Mouse (Mus musculus): ENCODE measurements at regions not wholly inside any gene's neighbourhood (a gene's known extent, or its start where the extent isn't known, plus 50 kb on each side); places are given as distances from the start of the nearest gene placed in this dataset.

DNA sequence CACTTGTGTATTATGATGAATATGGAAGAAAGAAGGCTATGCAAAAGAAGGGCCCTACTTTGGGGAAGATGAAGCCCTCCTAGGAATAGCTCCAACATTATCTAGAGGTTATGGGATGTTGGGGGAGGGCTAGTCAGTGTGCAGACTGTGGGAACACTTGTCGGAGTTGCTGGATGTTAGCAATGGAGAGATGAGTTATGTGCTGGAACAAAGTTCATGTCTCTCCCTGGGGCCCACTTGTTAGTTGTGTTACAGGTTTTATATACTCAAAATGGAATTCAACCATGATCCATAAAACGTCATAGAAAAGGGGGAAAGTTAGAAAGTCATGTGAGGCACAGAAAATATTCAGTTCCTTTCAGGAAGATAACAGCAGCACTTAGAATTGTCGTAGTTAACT, 115.0 kb downstream of the Postn start:
- H3K4me3 ChIP-seq (ENCODE audit: low read depth, low read length): no peak overlapping the region
- H3K27me3 ChIP-seq (ENCODE audit: insufficient read depth, low read length): no peaks in the 10 kb centered on the region
- H3K36me3 ChIP-seq (replicated peaks): no peaks in the 10 kb centered on the region
- no peaks in the 10 kb centered on the region for H3K4me1 ChIP-seq (ENCODE audit: insufficient read depth, low read depth, low read length)
- peaks cover 13% of the 10 kb centered on the region for H3K9me3 ChIP-seq (replicated peaks)
- ATAC-seq (ENCODE audit: extremely low read depth, insufficient number of reproducible peaks, low FRiP score, poor library complexity, severe bottlenecking) (no peak), DNase-seq (ENCODE audit: low spot score) (no peak)
- no peak for TF ChIP-seq CTCF (IDR thresholded peaks at IDR 0.05; ENCODE audit: low read depth, low read length)
- no peak for TF ChIP-seq GATA1 (IDR thresholded peaks at IDR 0.05; ENCODE audit: borderline replicate concordance, low read length)
- no peak for TF ChIP-seq TAL1 (conservative IDR thresholded peaks at IDR 0.05; ENCODE audit: low read depth, low read length)
- no peak for TF ChIP-seq POLR2AphosphoS5 (IDR thresholded peaks at IDR 0.05; ENCODE audit: insufficient replicate concordance, low read depth, low read length)
- TF ChIP-seq GATA2 (IDR thresholded peaks at IDR 0.05; ENCODE audit: borderline replicate concordance, low read depth, low read length): no peak

DNA sequence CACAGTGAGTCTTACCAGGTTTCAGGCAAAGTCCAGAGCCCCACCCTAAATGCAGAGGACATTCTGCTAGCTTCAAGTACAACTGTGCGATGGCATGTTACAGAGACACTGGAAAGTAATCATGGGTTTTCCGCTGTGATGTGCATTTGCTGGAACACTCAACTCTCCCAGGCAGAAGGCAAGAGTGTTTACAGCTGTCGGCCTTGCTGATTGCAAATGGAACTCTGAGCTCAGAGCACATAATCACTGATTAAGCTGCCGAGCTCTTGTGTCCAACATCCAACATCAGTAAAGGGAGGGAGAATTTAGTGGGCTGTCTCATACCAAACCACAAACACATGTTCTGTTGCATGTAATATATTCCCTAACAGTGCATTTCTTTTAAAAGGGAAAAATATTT, 117.1 kb downstream of the Postn start:
- Histone ChIP-seq H3K36me3 (replicated peaks) (no peaks in the 10 kb centered on the region), H3K27me3 (ENCODE audit: insufficient read depth, low read length) (no peaks in the 10 kb centered on the region), H3K4me1 (ENCODE audit: insufficient read depth, low read depth, low read length) (no peaks in the 10 kb centered on the region), H3K4me3 (ENCODE audit: low read depth, low read length) (no peak overlapping the region), H3K9me3 (replicated peaks) (peaks cover 5% of the 10 kb centered on the region)
- no peak for DNase-seq (ENCODE audit: low spot score)
- ATAC-seq (ENCODE audit: extremely low read depth, insufficient number of reproducible peaks, low FRiP score, poor library complexity, severe bottlenecking): no peak
- no peak for TF ChIP-seq GATA1 (IDR thresholded peaks at IDR 0.05; ENCODE audit: borderline replicate concordance, low read length)
- TF ChIP-seq TAL1 (conservative IDR thresholded peaks at IDR 0.05; ENCODE audit: low read depth, low read length): no peak

DNA sequence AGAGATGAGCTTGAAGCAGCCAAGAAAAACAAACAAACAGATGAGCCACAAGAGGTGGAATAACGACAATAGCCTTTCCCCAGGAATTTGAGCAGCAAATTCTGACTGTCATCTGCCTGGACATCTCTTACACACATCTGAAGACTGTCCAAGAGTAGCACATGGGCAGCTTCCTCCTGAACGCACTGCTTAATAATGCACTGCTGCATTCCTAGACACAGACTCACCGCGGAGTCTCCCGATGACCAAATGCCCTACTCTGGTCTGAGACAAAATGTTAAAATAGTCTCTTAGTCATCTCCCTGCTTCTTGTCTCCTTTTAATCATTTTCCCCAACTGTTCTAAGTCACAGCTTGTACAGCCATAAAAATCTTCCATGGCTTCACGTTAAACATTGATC, 119.3 kb downstream of the Postn start:
- Histone ChIP-seq H3K4me3 (ENCODE audit: low read depth, low read length) (no peak overlapping the region), H3K36me3 (replicated peaks) (no peaks in the 10 kb centered on the region), H3K27me3 (ENCODE audit: insufficient read depth, low read length) (no peaks in the 10 kb centered on the region), H3K9me3 (replicated peaks) (peaks cover 10% of the 10 kb centered on the region), H3K4me1 (ENCODE audit: insufficient read depth, low read depth, low read length) (no peaks in the 10 kb centered on the region)
- TF ChIP-seq GATA1 (IDR thresholded peaks at IDR 0.05; ENCODE audit: borderline replicate concordance, low read length): no peak
- TF ChIP-seq GATA2 (IDR thresholded peaks at IDR 0.05; ENCODE audit: borderline replicate concordance, low read depth, low read length): no peak
- TF ChIP-seq TAL1 (conservative IDR thresholded peaks at IDR 0.05; ENCODE audit: low read depth, low read length): no peak
- no peak for TF ChIP-seq POLR2AphosphoS5 (IDR thresholded peaks at IDR 0.05; ENCODE audit: insufficient replicate concordance, low read depth, low read length)
- TF ChIP-seq CTCF (IDR thresholded peaks at IDR 0.05; ENCODE audit: low read depth, low read length): no peak
- no peak for DNase-seq (ENCODE audit: low spot score)
- ATAC-seq (ENCODE audit: extremely low read depth, insufficient number of reproducible peaks, low FRiP score, poor library complexity, severe bottlenecking): no peak

DNA sequence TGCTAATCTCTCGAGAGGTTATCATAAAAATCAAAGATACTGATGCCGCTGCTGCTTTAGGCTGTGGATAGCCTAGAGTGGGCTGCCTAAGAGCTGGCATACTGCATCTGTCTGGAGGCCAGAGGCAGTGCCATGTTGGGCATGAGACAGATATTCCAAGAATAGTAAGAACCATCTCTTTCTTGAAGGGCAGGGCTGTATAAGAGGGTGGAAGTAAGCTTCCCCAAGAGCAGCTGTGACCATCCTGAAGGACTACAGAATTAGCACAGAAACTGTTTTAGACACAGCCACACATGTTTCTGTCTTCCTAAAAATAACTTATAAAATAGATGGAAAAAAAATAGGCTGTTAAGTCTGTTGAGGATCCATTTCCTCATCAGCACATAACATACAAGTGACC, 126.4 kb downstream of the Postn start:
- Histone ChIP-seq H3K27me3 (ENCODE audit: insufficient read depth, low read length) (no peaks in the 10 kb centered on the region), H3K4me1 (ENCODE audit: insufficient read depth, low read depth, low read length) (no peaks in the 10 kb centered on the region), H3K36me3 (replicated peaks) (no peaks in the 10 kb centered on the region), H3K9me3 (replicated peaks) (peaks cover 10% of the 10 kb centered on the region), H3K4me3 (ENCODE audit: low read depth, low read length) (no peak overlapping the region)
- DNase-seq (ENCODE audit: low spot score) (no peak), ATAC-seq (ENCODE audit: extremely low read depth, insufficient number of reproducible peaks, low FRiP score, poor library complexity, severe bottlenecking) (no peak)
- TF ChIP-seq TAL1 (conservative IDR thresholded peaks at IDR 0.05; ENCODE audit: low read depth, low read length): no peak

DNA sequence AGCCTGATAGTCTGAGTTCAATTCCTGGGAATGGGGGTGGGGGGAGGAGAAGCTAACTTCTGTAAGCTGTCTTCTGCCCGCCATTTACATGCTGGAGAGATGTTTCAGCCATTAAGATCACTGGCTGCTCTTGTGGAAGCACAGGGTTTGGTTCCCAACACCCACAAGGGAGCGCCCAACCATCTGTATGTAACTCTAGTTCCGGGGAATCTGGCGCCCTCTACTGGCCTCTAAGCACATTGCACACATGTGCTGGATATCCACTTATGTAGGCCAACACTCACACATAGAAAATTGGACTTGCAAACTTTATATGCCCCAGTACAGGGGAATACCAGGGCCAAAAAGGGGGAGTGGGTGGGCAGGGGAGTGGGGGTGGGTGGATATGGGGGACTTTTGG, 126.9 kb downstream of the Postn start:
- Histone ChIP-seq H3K27me3 (ENCODE audit: insufficient read depth, low read length) (no peaks in the 10 kb centered on the region), H3K36me3 (replicated peaks) (no peaks in the 10 kb centered on the region), H3K4me3 (ENCODE audit: low read depth, low read length) (no peak overlapping the region), H3K9me3 (replicated peaks) (peaks cover 10% of the 10 kb centered on the region), H3K4me1 (ENCODE audit: insufficient read depth, low read depth, low read length) (no peaks in the 10 kb centered on the region)
- ATAC-seq (ENCODE audit: extremely low read depth, insufficient number of reproducible peaks, low FRiP score, poor library complexity, severe bottlenecking) (no peak), DNase-seq (ENCODE audit: low spot score) (no peak)
- TF ChIP-seq TAL1 (conservative IDR thresholded peaks at IDR 0.05; ENCODE audit: low read depth, low read length) (no peak), GATA2 (IDR thresholded peaks at IDR 0.05; ENCODE audit: borderline replicate concordance, low read depth, low read length) (no peak), GATA1 (IDR thresholded peaks at IDR 0.05; ENCODE audit: borderline replicate concordance, low read length) (no peak), CTCF (IDR thresholded peaks at IDR 0.05; ENCODE audit: low read depth, low read length) (no peak)

DNA sequence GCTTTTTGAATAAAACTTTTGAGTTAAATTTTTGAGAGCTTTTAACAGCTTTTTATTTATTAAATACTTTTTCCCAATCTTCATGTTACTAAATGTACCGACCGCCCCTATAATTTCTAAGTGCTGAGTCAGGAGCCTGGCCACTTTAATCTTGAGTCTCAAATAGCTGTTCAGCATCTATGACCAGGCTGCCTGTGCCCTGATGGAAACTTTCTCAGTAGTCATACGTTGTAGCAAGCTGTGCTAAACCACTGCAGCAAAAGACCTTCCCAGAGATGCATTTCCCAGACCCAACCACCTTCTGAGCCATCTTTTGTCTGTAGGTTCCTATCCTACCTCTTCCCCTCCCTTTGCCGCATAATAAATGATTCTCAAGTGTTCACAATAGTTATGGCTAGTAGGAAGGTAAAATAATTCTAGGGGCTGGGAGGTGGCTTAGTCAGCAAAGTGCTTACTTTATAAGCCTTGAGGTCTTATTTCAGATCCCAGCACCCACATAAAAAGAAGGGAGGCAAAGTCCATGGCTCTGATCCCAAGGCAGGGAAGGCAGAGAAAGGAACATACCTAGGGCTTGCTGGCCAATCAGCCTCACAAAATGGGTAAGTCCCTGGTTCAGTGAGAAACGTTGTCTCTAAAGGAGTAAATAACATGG, 129.5 kb downstream of the Postn start:
- Histone ChIP-seq H3K9me3 (replicated peaks) (peaks cover 5% of the 10 kb centered on the region; the same call in 1 of the 2 replicates), H3K4me1 (ENCODE audit: insufficient read depth, low read depth, low read length) (no peaks in the 10 kb centered on the region), H3K27me3 (ENCODE audit: insufficient read depth, low read length) (no peaks in the 10 kb centered on the region), H3K4me3 (ENCODE audit: low read depth, low read length) (no peak overlapping the region), H3K36me3 (replicated peaks) (no peaks in the 10 kb centered on the region)
- no peak for ATAC-seq (ENCODE audit: extremely low read depth, insufficient number of reproducible peaks, low FRiP score, poor library complexity, severe bottlenecking)
- DNase-seq (ENCODE audit: low spot score): no peak
- TF ChIP-seq TAL1 (conservative IDR thresholded peaks at IDR 0.05; ENCODE audit: low read depth, low read length) (no peak), CTCF (IDR thresholded peaks at IDR 0.05; ENCODE audit: low read depth, low read length) (no peak), POLR2AphosphoS5 (IDR thresholded peaks at IDR 0.05; ENCODE audit: insufficient replicate concordance, low read depth, low read length) (no peak), GATA2 (IDR thresholded peaks at IDR 0.05; ENCODE audit: borderline replicate concordance, low read depth, low read length) (no peak), GATA1 (IDR thresholded peaks at IDR 0.05; ENCODE audit: borderline replicate concordance, low read length) (no peak)

DNA sequence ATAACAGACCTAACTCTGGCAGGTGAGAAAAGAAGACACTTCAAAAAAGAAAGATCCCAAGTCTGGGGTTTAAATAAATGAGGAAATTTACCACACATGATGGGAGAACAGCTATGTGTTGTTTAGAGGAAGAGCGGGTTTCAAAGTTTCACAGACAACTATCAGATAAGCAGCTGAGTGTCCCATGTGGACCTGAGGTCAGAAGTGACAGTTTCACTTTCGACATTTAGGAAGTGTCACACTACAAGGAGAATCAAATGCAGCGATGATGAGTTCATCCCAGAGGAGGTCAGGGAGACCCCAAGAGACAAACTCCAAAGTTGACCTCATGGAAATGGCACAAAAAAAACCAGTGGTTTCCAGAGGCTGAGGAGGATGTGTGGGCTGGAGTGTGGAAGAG, 132.7 kb downstream of the Postn start:
- ATAC-seq (ENCODE audit: extremely low read depth, insufficient number of reproducible peaks, low FRiP score, poor library complexity, severe bottlenecking) (no peak), DNase-seq (ENCODE audit: low spot score) (no peak)
- Histone ChIP-seq H3K36me3 (replicated peaks) (no peaks in the 10 kb centered on the region), H3K4me3 (ENCODE audit: low read depth, low read length) (no peak overlapping the region), H3K9me3 (replicated peaks) (peaks cover 5% of the 10 kb centered on the region; the same call in 1 of the 2 replicates), H3K4me1 (ENCODE audit: insufficient read depth, low read depth, low read length) (no peaks in the 10 kb centered on the region), H3K27me3 (ENCODE audit: insufficient read depth, low read length) (no peaks in the 10 kb centered on the region)
- TF ChIP-seq GATA1 (IDR thresholded peaks at IDR 0.05; ENCODE audit: borderline replicate concordance, low read length): no peak
- no peak for TF ChIP-seq POLR2AphosphoS5 (IDR thresholded peaks at IDR 0.05; ENCODE audit: insufficient replicate concordance, low read depth, low read length)
- TF ChIP-seq TAL1 (conservative IDR thresholded peaks at IDR 0.05; ENCODE audit: low read depth, low read length): no peak
- no peak for TF ChIP-seq GATA2 (IDR thresholded peaks at IDR 0.05; ENCODE audit: borderline replicate concordance, low read depth, low read length)
- no peak for TF ChIP-seq CTCF (IDR thresholded peaks at IDR 0.05; ENCODE audit: low read depth, low read length)
